Mouse (Mus musculus) liver, embryonic 14.5 days (tissue): ENCODE measurements around the gene Rhox9. TPM values are rescaled to one million over a fixed set of nuclear protein-coding genes. Genes with fewer than 3 reads are reported as not detected.
"Not testable (repeated sequence)": the region's sequence is repeated elsewhere in the genome, so short reads cannot be mapped to it uniquely, and the experiment has no call there.

Experiments used
- ATAC-seq: fragments of 200-750 bp; cut with Nextera tagmentation; 2 replicates; pipeline ENCODE4 v1.8.0; 2017; ENCODE audit warnings: moderate number of reproducible peaks, mild to moderate bottlenecking, moderate library complexity; ENCODE audit not compliant: insufficient read depth
- DNase-seq, 3 experiments: peaks; one replicate each; pipeline ENCODE4 v3.0.0-alpha.2; 2012 to 2013; ENCODE audit warnings: low read depth in 3 of 3, low spot score in 3 of 3
- H3K27ac ChIP-seq: fragments of 300-500 bp; sonication (generic); 2 replicates; pipeline ENCODE4 v1.5.1; 2014; ENCODE audit warnings: moderate library complexity, mild to moderate bottlenecking, control low read depth, inconsistent platforms
- H3K27me3 ChIP-seq: fragments of 300-500 bp; sonication (generic); 2 replicates; pipeline ENCODE4 v1.6.1; 2014; ENCODE audit warnings: mild to moderate bottlenecking, low read length, moderate library complexity; ENCODE audit not compliant: control insufficient read depth, insufficient read depth
- H3K36me3 ChIP-seq: fragments of 300-500 bp; sonication (generic); replicated peaks from 2 replicates; pipeline ENCODE4 v1.6.1; 2014; ENCODE audit warnings: low read depth; ENCODE audit not compliant: control insufficient read depth, insufficient read depth
- H3K4me1 ChIP-seq, 2 experiments: fragments of 200-500 bp in 1 of 2; fragments of 300-500 bp in 1 of 2; sonication (generic) in 1 of 2; replicated peaks; 2 replicates each; pipeline ENCODE4 v1.6.1; 2012 to 2014; ENCODE audit warnings: antibody characterized with exemption in 1 of 2, inconsistent platforms in 1 of 2, low read length in 1 of 2; ENCODE audit not compliant: control insufficient read depth in 2 of 2, insufficient read depth in 2 of 2
- H3K4me2 ChIP-seq: fragments of 300-500 bp; sonication (generic); 2 replicates; pipeline ENCODE4 v1.6.1; 2014; ENCODE audit warnings: low read depth, mild to moderate bottlenecking, control low read depth, moderate library complexity
- H3K4me3 ChIP-seq, 2 experiments: fragments of 200-500 bp in 1 of 2; fragments of 300-500 bp in 1 of 2; sonication (generic) in 1 of 2; 2 replicates each; pipeline ENCODE4 v1.5.1; 2012 to 2014; ENCODE audit warnings: low read depth in 2 of 2, low read length in 2 of 2, mild to moderate bottlenecking in 2 of 2, control low read depth in 1 of 2, inconsistent platforms in 1 of 2, moderate library complexity in 1 of 2; ENCODE audit not compliant: insufficient read depth in 1 of 2
- H3K9ac ChIP-seq: fragments of 300-500 bp; sonication (generic); replicated peaks from 2 replicates; pipeline ENCODE4 v1.6.1; 2014; ENCODE audit warnings: mild to moderate bottlenecking, control low read depth, moderate library complexity
- H3K9me3 ChIP-seq: fragments of 300-500 bp; sonication (generic); 2 replicates; pipeline ENCODE4 v1.6.1; 2016; ENCODE audit warnings: low read length, mixed read lengths; ENCODE audit not compliant: control insufficient read depth
- CTCF ChIP-seq: IDR thresholded peaks from 2 replicates; pipeline ENCODE4 v1.5.1; 2016; ENCODE audit warnings: antibody characterized with exemption, low read depth, control low read depth
- EP300 ChIP-seq: IDR thresholded peaks from 2 replicates; pipeline ENCODE4 v1.6.1; 2016; ENCODE audit warnings: antibody characterized with exemption, low read depth
- WGBS: fragments of 180-500 bp; shearing (Covaris S2); extraction: QIAGEN DNeasy Blood & Tissue Kit; methylation state at CpG from one replicate; pipeline ENCODE4 v1.1.7; 2014; ENCODE audit not compliant: insufficient replicate concordance; 5-methylcytosine and 5-hydroxymethylcytosine counted together
- polyA plus RNA-seq, 2 experiments: library from polyadenylated mRNA; depleted of rRNA in 1 of 2; stranded (reverse) in 1 of 2; unstranded in 1 of 2; fragments of >200 nt; fragmentation: Nextera tagmentation in 1 of 2; extraction: Ambion mirVana in 1 of 2; gene quantifications; 2 replicates each; pipeline versions ENCODE4 v1.2.1 to v1.2.3; 2012 to 2014

Rhox9 gene
- polyA plus RNA-seq (2012; rRNA removed) (not detected in 2 replicates), polyA plus RNA-seq (2014; fragmentation: Nextera tagmentation; extraction: Ambion mirVana) (not detected in 2 replicates)

- H3K27me3 ChIP-seq, H3K27ac ChIP-seq, DNase-seq, H3K4me3 ChIP-seq, ATAC-seq, H3K4me1 ChIP-seq, H3K36me3 ChIP-seq, H3K9ac ChIP-seq, H3K9me3 ChIP-seq, H3K4me2 ChIP-seq: not testable (repeated sequence)
- 88% methylated on average over 9 of the region's 18 CpGs for WGBS
Observed at GRCm38 (mm10) chrX:37901670-37902069, at the start of gene Rhox9. Gene Rhox9 (minus strand): TSS chrX:37901770.

- no peak for DNase-seq
- TF ChIP-seq CTCF: no peak
- no peak for TF ChIP-seq EP300
- Histone ChIP-seq H3K4me2 (no peak overlapping the region), H3K36me3 (no peaks in the 10 kb centered on the region), H3K4me3 (no peak overlapping the region), H3K9ac (no peak overlapping the region), H3K27ac (no peak overlapping the region), H3K27me3 (no peaks in the 10 kb centered on the region), H3K4me1 (no peaks in the 10 kb centered on the region), H3K9me3 (no peaks in the 10 kb centered on the region)
- no peak for ATAC-seq
- 57% methylated on average over 4 of the region's 4 CpGs for WGBS
Observed at GRCm38 (mm10) chrX:37916311-37916710, 14.7 kb upstream of the Rhox9 start.

- Histone ChIP-seq H3K9me3 (no peaks in the 10 kb centered on the region), H3K27me3 (no peaks in the 10 kb centered on the region), H3K4me1 (no peaks in the 10 kb centered on the region), H3K4me2 (no peak overlapping the region), H3K4me3 (no peak overlapping the region), H3K9ac (no peak overlapping the region), H3K36me3 (no peaks in the 10 kb centered on the region), H3K27ac (no peak overlapping the region)
- WGBS: 49% methylated on average over 7 of the region's 7 CpGs
- no peak for DNase-seq
- no peak for ATAC-seq
- peak; percentile 10; the same call in 1 of the 2 replicates for TF ChIP-seq CTCF
- TF ChIP-seq EP300: no peak
Observed at GRCm38 (mm10) chrX:37908581-37908980, 7.0 kb upstream of the Rhox9 start.

GRCm38 (mm10) chrX:37903727-37904126 is 2.2 kb upstream of the Rhox9 start:
- no peak overlapping the region for H3K27ac ChIP-seq
- ATAC-seq: no peak
- H3K4me2 ChIP-seq: no peak overlapping the region
- 44% methylated on average over 5 of the region's 5 CpGs for WGBS
- no peaks in the 10 kb centered on the region for H3K36me3 ChIP-seq
- H3K9ac ChIP-seq: no peak overlapping the region
- no peak overlapping the region for H3K4me3 ChIP-seq
- TF ChIP-seq EP300 (no peak), CTCF (no peak)
- H3K9me3 ChIP-seq: no peaks in the 10 kb centered on the region
- H3K4me1 ChIP-seq: no peaks in the 10 kb centered on the region
- H3K27me3 ChIP-seq: no peaks in the 10 kb centered on the region
- DNase-seq: no peak

GRCm38 (mm10) chrX:37897132-37897531 is 4.4 kb downstream of the Rhox9 start, which contains the start of gene Rhox7b:
Gene Rhox7b (minus strand): TSS chrX:37897232.
- not testable (repeated sequence) for H3K27ac ChIP-seq, H3K4me3 ChIP-seq, DNase-seq, H3K4me2 ChIP-seq, H3K36me3 ChIP-seq, ATAC-seq, H3K9me3 ChIP-seq, H3K9ac ChIP-seq, H3K4me1 ChIP-seq, H3K27me3 ChIP-seq
- 50% methylated on average over 9 of the region's 9 CpGs for WGBS

GRCm38 (mm10) chrX:37878844-37879243 is 22.7 kb downstream of the Rhox9 start, which contains the start of gene Rhox8:
Gene Rhox8 (minus strand): TSS chrX:37878944.
- Histone ChIP-seq H3K9ac (no peak within 1 kb of the TSS), H3K27me3 (no peaks in the 10 kb centered on the region), H3K4me1 (no peaks in the 10 kb centered on the region), H3K36me3 (no peaks in the 10 kb centered on the region), H3K27ac (no peak within 1 kb of the TSS), H3K4me3 (no peak within 1 kb of the TSS), H3K4me2 (no peak within 1 kb of the TSS), H3K9me3 (no peaks in the 10 kb centered on the region)
- TF ChIP-seq EP300 (no peak), CTCF (no peak)
- 57% methylated on average over 4 of the region's 4 CpGs for WGBS
- no peak for ATAC-seq
- no peak for DNase-seq
